Mouse (Mus musculus): Measurements from ENCODE around the gene Smok3b.

- TF ChIP-seq HCFC1 (IDR thresholded peaks at IDR 0.05; ENCODE audit: borderline replicate concordance, insufficient read depth, low read length) (no peak), MAFK (IDR thresholded peaks at IDR 0.05; ENCODE audit: insufficient read depth, low read depth, low read length) (no peak), ZNF384 (IDR thresholded peaks at IDR 0.05; ENCODE audit: low read depth, low read length) (no peak), CHD2 (IDR thresholded peaks at IDR 0.05; ENCODE audit: low read depth, low read length) (no peak), ZC3H11A (IDR thresholded peaks at IDR 0.05; ENCODE audit: borderline replicate concordance, low read depth, low read length) (no peak)
Observed at GRCm38 (mm10) chr5:138084507-138084906, 63.3 kb downstream of the Smok3b start.
